ENCODE assay signal across 8 mouse cellular contexts in genomic region chr8:93591608-93592301, GRCm38 (mm10). TPM values are rescaled to one million over a fixed set of nuclear protein-coding genes. Genes with fewer than 3 reads are reported as not detected.
DNase-seq lines count a peak whose midpoint lies in the region; ATAC-seq lines count a peak whose summit lies in the region.

No protein-coding gene starts in this region.

- DNase-seq in 3T3-L1 (ENCODE audit: low read depth, low spot score): peak; percentile 89
- DNase-seq in adrenal gland, postnatal 10 days: peak; percentile 88
- peak; percentile 64 for DNase-seq in embryo, embryonic 11.5 days (ENCODE audit: low read depth, low spot score)
- peak; percentile 82 to 90 for DNase-seq in heart, adult 18-20 months
- peak; percentile 27 to 73 for DNase-seq in kidney, adult 8-10 months
- peak; percentile 47 for DNase-seq in thymus, postnatal 14 days

- no peaks in the 10 kb centered on the region for H3K4me1 ChIP-seq in limb, embryonic 13.5 days
- H3K4me1 ChIP-seq in neural tube, embryonic 13.5 days (replicated peaks): peaks cover 6% of the 10 kb centered on the region; the same call in 1 of the 2 replicates

- ATAC-seq in limb, embryonic 13.5 days (ENCODE audit: low FRiP score, low read depth): peak; percentile 54; the same call in 1 of the 2 replicates
- peak; percentile 89; the same call in 1 of the 2 replicates for ATAC-seq in neural tube, embryonic 13.5 days (ENCODE audit: low read depth)

- no peaks in the 10 kb centered on the region for H3K9me3 ChIP-seq in limb, embryonic 13.5 days
- H3K9me3 ChIP-seq in neural tube, embryonic 13.5 days: no peaks in the 10 kb centered on the region

- H3K27ac ChIP-seq in limb, embryonic 13.5 days: no peak overlapping the region
- H3K27ac ChIP-seq in neural tube, embryonic 13.5 days (replicated peaks): peak overlapping the region; percentile 49

- H3K4me3 ChIP-seq in limb, embryonic 13.5 days: no peak overlapping the region
- no peak overlapping the region for H3K4me3 ChIP-seq in neural tube, embryonic 13.5 days

- H3K27me3 ChIP-seq in limb, embryonic 13.5 days: no peaks in the 10 kb centered on the region
- H3K27me3 ChIP-seq in neural tube, embryonic 13.5 days: no peaks in the 10 kb centered on the region

- H3K4me2 ChIP-seq in limb, embryonic 13.5 days (replicated peaks): no peak overlapping the region
- H3K4me2 ChIP-seq in neural tube, embryonic 13.5 days: no peak overlapping the region

- H3K9ac ChIP-seq in limb, embryonic 13.5 days: 0 out of 2 replicates have a peak overlapping the region, but pooled peaks have one; percentile 35
- peak overlapping the region; percentile 1; the same call in 1 of the 2 replicates for H3K9ac ChIP-seq in neural tube, embryonic 13.5 days

- 36% methylated on average over 9 of the region's 9 CpGs for WGBS in limb, embryonic 13.5 days
- 36% methylated on average over 9 of the region's 9 CpGs for WGBS in neural tube, embryonic 13.5 days

- H3K36me3 ChIP-seq in limb, embryonic 13.5 days: no peaks in the 10 kb centered on the region
- H3K36me3 ChIP-seq in neural tube, embryonic 13.5 days: no peaks in the 10 kb centered on the region

RNA-seq across cellular contexts. Expression of gene Ces5a, which starts 56.1 kb away (rescaled TPM):
- under 1 TPM in 1 of 2 experiments, not detected in 1; 0.45 TPM for total RNA-seq in adrenal gland, postnatal 10 days (2021)
- not detected for total RNA-seq in heart, adult 18-20 months (2021)
- polyA plus RNA-seq in limb, embryonic 13.5 days (2015; fragmentation: Nextera tagmentation; extraction: Ambion mirVana): not detected in 2 replicates
- 0.31 TPM in 1 of 2 replicates, not detected in the other for polyA plus RNA-seq in neural tube, embryonic 13.5 days (2015; fragmentation: Nextera tagmentation; extraction: Ambion mirVana)
